Comparison of ENCODE assay signal across 22 mouse cellular contexts in the genomic region with DNA sequence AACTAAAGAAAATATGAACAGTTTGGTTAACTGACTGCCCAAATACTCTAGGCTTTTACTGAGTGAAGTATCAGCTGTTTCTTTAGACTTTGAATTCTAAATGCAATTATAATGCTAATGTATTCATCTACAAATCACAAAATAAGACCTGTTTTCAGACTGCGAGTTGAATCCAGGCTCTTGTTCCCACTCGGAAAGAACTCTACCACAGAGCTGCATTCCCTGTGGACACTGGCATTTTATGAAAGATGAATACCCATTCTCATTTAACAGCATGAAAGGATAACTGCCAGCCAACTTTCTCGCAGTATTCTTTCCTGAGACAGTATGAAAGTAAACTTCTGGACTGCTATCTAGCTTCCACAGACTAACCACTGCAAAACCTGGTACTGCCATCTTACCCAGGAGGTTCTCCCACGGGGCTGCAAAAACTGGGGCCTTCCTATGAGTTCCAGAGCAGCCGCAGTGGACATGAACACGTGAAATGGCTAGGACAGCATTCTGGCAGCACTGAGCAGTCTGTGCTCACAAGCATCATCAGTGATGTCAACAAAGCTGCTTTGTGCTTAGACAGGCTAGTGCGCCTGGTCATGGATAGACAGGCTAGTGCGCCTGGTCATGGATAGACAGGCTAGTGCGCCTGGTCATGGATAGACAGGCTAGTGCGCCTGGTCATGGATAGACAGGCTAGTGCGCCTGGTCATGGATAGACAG.
DNase-seq lines count a peak whose midpoint lies in the region; ATAC-seq and TF ChIP-seq lines count a peak whose summit lies in the region.
"Had no signal": no experiment of that assay in that cellular context is flagged by ENCODE, and none has a peak within 500 bp of the region (broad histone marks: within the 10 kb centered on the region; RNA-seq: fewer than 3 reads in every experiment).

No protein-coding gene starts in this region.

- ATAC-seq in forebrain, embryonic 12.5 days (ENCODE audit: low FRiP score) = no peak
- no peak for ATAC-seq in forebrain, embryonic 11.5 days (replicated peaks; ENCODE audit: low FRiP score)
- 0 out of 2 replicates have a peak, but pooled peaks have one; percentile 37 for ATAC-seq in hindbrain, embryonic 16.5 days
- ATAC-seq: lung, postnatal 0 days; Patski had no signal

- no peak for TF ChIP-seq POLR2A in cortical plate, adult 2 months (IDR thresholded peaks at IDR 0.05; ENCODE audit: extremely low read depth, insufficient read depth, low read length)
- TF ChIP-seq POLR2A in thymus, adult 2 months (IDR thresholded peaks at IDR 0.05; ENCODE audit: control insufficient read depth, extremely low read depth, insufficient read depth, low read length, poor library complexity) = no peak
- TF ChIP-seq POLR2A in lung, adult 2 months (IDR thresholded peaks at IDR 0.05; ENCODE audit: borderline replicate concordance, extremely low read depth, low read depth, low read length) = no peak

- no peak overlapping the region for H3K4me3 ChIP-seq in forebrain, embryonic 12.5 days (replicated peaks)
- no peak overlapping the region for H3K4me3 ChIP-seq in forebrain, embryonic 11.5 days (ENCODE audit: low read depth, low read length)
- H3K4me3 ChIP-seq in left cerebral cortex, adult 2 months = no peak overlapping the region
- H3K4me3 ChIP-seq in cortical plate, adult 2 months (ENCODE audit: insufficient read depth, low read length) = no peak overlapping the region
- H3K4me3 ChIP-seq in hindbrain, embryonic 16.5 days (ENCODE audit: low read length) = no peak overlapping the region
- no peak overlapping the region for H3K4me3 ChIP-seq in thymus, adult 2 months (ENCODE audit: control insufficient read depth, insufficient read depth, low read length)
- H3K4me3 ChIP-seq in lung, adult 2 months (replicated peaks; ENCODE audit: extremely low read depth, low read depth, low read length) = no peak overlapping the region
- H3K4me3 ChIP-seq: embryonic facial prominence, embryonic 15.5 days; gastrocnemius, adult 2 months; heart, embryonic 13.5 days; limb, embryonic 15.5 days; liver, embryonic 15.5 days; stomach, embryonic 15.5 days had no signal

- peak overlapping the region; percentile 56; the same call in 1 of the 2 replicates for H3K27ac ChIP-seq in forebrain, embryonic 12.5 days
- H3K27ac ChIP-seq in forebrain, embryonic 11.5 days (ENCODE audit: low read depth, low read length) = no peak overlapping the region
- peak overlapping the region; percentile 28; the same call in 1 of the 2 replicates for H3K27ac ChIP-seq in left cerebral cortex, adult 2 months
- peak overlapping the region; percentile 95 for H3K27ac ChIP-seq in cortical plate, adult 2 months (ENCODE audit: insufficient read depth, low read length)
- 0 out of 2 replicates have a peak overlapping the region, but pooled peaks have one; percentile 23 for H3K27ac ChIP-seq in hindbrain, embryonic 16.5 days (ENCODE audit: low read depth, low read length)
- no peak overlapping the region for H3K27ac ChIP-seq in thymus, adult 2 months (ENCODE audit: control insufficient read depth, insufficient read depth, low read length)
- H3K27ac ChIP-seq: embryonic facial prominence, embryonic 15.5 days; gastrocnemius, adult 2 months; heart, embryonic 13.5 days; limb, embryonic 15.5 days; liver, embryonic 15.5 days; stomach, embryonic 15.5 days had no signal

- H3K9me3 ChIP-seq in forebrain, embryonic 12.5 days = no peaks in the 10 kb centered on the region
- no peaks in the 10 kb centered on the region for H3K9me3 ChIP-seq in forebrain, embryonic 11.5 days (ENCODE audit: control insufficient read depth, low read length)
- no peaks in the 10 kb centered on the region for H3K9me3 ChIP-seq in hindbrain, embryonic 16.5 days (ENCODE audit: control insufficient read depth, low read length)
- H3K9me3 ChIP-seq: embryonic facial prominence, embryonic 15.5 days; heart, embryonic 13.5 days; limb, embryonic 15.5 days; liver, embryonic 15.5 days; stomach, embryonic 15.5 days had no signal

- no peak overlapping the region for H3K9ac ChIP-seq in forebrain, embryonic 12.5 days
- H3K9ac ChIP-seq in forebrain, embryonic 11.5 days (ENCODE audit: low read length) = no peak overlapping the region
- no peak overlapping the region for H3K9ac ChIP-seq in hindbrain, embryonic 16.5 days (ENCODE audit: low read depth, low read length)
- H3K9ac ChIP-seq: embryonic facial prominence, embryonic 15.5 days; heart, embryonic 13.5 days; limb, embryonic 15.5 days; liver, embryonic 15.5 days; stomach, embryonic 15.5 days had no signal

- no peaks in the 10 kb centered on the region for H3K27me3 ChIP-seq in forebrain, embryonic 12.5 days
- H3K27me3 ChIP-seq in forebrain, embryonic 11.5 days (ENCODE audit: control insufficient read depth, insufficient read depth, low read length) = no peaks in the 10 kb centered on the region
- no peaks in the 10 kb centered on the region for H3K27me3 ChIP-seq in hindbrain, embryonic 16.5 days (replicated peaks; ENCODE audit: control insufficient read depth, insufficient read depth, low read length)
- H3K27me3 ChIP-seq in thymus, adult 2 months (ENCODE audit: control insufficient read depth, insufficient read depth, low read length) = no peaks in the 10 kb centered on the region
- H3K27me3 ChIP-seq: embryonic facial prominence, embryonic 15.5 days; heart, embryonic 13.5 days; limb, embryonic 15.5 days; liver, embryonic 15.5 days; Patski; stomach, embryonic 15.5 days had no signal

- WGBS in forebrain, embryonic 12.5 days = 75% methylated on average over 11 of the region's 11 CpGs
- WGBS in forebrain, embryonic 11.5 days = 82% methylated on average over 8 of the region's 11 CpGs
- 70% methylated on average over 9 of the region's 11 CpGs for WGBS in hindbrain, embryonic 16.5 days
- WGBS in thymus, adult 2 months = 97% methylated on average over 11 of the region's 11 CpGs
- WGBS in lung, adult 2 months = 87% methylated on average over 11 of the region's 11 CpGs

- no peak for TF ChIP-seq CTCF in left cerebral cortex, adult 2 months (IDR thresholded peaks at IDR 0.05)
- TF ChIP-seq CTCF in cortical plate, adult 2 months (IDR thresholded peaks at IDR 0.05; ENCODE audit: extremely low read depth, insufficient read depth, low read length) = no peak
- TF ChIP-seq CTCF in thymus, adult 2 months (IDR thresholded peaks at IDR 0.05; ENCODE audit: borderline replicate concordance, control insufficient read depth, extremely low read depth, insufficient read depth, low read length, poor library complexity) = no peak
- no peak for TF ChIP-seq CTCF in lung, adult 2 months (IDR thresholded peaks at IDR 0.05; ENCODE audit: insufficient read depth, low read length)

- no peak overlapping the region for H3K4me2 ChIP-seq in forebrain, embryonic 12.5 days
- no peak overlapping the region for H3K4me2 ChIP-seq in forebrain, embryonic 11.5 days (ENCODE audit: low read depth, low read length, severe bottlenecking)
- no peak overlapping the region for H3K4me2 ChIP-seq in hindbrain, embryonic 16.5 days (ENCODE audit: low read length)
- H3K4me2 ChIP-seq: embryonic facial prominence, embryonic 15.5 days; heart, embryonic 13.5 days; limb, embryonic 15.5 days; liver, embryonic 15.5 days; stomach, embryonic 15.5 days had no signal

- DNase-seq in forebrain, embryonic 11.5 days (ENCODE audit: low spot score) = no peak
- no peak for DNase-seq in left cerebral cortex, adult 2 months (ENCODE audit: extremely low spot score in 1 of 2, low spot score in 2 of 2)
- no peak for DNase-seq in left cerebral cortex, adult 18-20 months (ENCODE audit: low spot score in 2 of 2)
- DNase-seq in thymus, adult 2 months = no peak
- DNase-seq in lung, adult 2 months = no peak
- DNase-seq: adrenal gland, adult 8-10 months; cerebellum, adult 11 months; cerebellum, postnatal 14 days; gastrocnemius, adult 2 months; kidney, adult 9 months; kidney, postnatal 25 days; thymus, postnatal 36 days had no signal

- peaks cover 5% of the 10 kb centered on the region for H3K4me1 ChIP-seq in forebrain, embryonic 12.5 days
- H3K4me1 ChIP-seq in forebrain, embryonic 11.5 days (replicated peaks; ENCODE audit: control insufficient read depth, insufficient read depth, low read length) = no peaks in the 10 kb centered on the region
- H3K4me1 ChIP-seq in cortical plate, adult 2 months (ENCODE audit: control insufficient read depth, insufficient read depth, low read length) = peaks cover 4% of the 10 kb centered on the region
- H3K4me1 ChIP-seq in hindbrain, embryonic 16.5 days (ENCODE audit: control insufficient read depth, insufficient read depth, low read depth, low read length) = peaks cover 3% of the 10 kb centered on the region
- H3K4me1 ChIP-seq in thymus, adult 2 months (replicated peaks; ENCODE audit: control insufficient read depth, insufficient read depth, low read length) = no peaks in the 10 kb centered on the region
- no peaks in the 10 kb centered on the region for H3K4me1 ChIP-seq in lung, adult 2 months (ENCODE audit: control insufficient read depth, insufficient read depth, low read length)
- H3K4me1 ChIP-seq: embryonic facial prominence, embryonic 15.5 days; heart, embryonic 13.5 days; limb, embryonic 15.5 days; liver, embryonic 15.5 days; stomach, embryonic 15.5 days had no signal

- 0 out of 2 replicates have a peak, but pooled peaks cover 10% of the 10 kb centered on the region for H3K36me3 ChIP-seq in forebrain, embryonic 12.5 days (replicated peaks)
- H3K36me3 ChIP-seq in forebrain, embryonic 11.5 days (ENCODE audit: control insufficient read depth, insufficient read depth, low read length) = no peaks in the 10 kb centered on the region
- peaks cover 9% of the 10 kb centered on the region; the same call in 1 of the 2 replicates for H3K36me3 ChIP-seq in hindbrain, embryonic 16.5 days (ENCODE audit: control insufficient read depth, insufficient read depth, low read length)
- H3K36me3 ChIP-seq in thymus, adult 2 months (ENCODE audit: control insufficient read depth, insufficient read depth, low read length) = no peaks in the 10 kb centered on the region
- H3K36me3 ChIP-seq: stomach, embryonic 15.5 days had no signal

- intact Hi-C loops in left cerebral cortex, adult 2 months (cut with DNase I) = no loop called here

Comparison
In these comparisons a context has a peak if more than half of its experiments do, and no peak if none do; other contexts are left out.
1. H3K27ac ChIP-seq: peak in forebrain, embryonic 12.5 days (single experiment), left cerebral cortex, adult 2 months (single experiment), cortical plate, adult 2 months (single experiment) and hindbrain, embryonic 16.5 days (single experiment); none in forebrain, embryonic 11.5 days (single experiment) and thymus, adult 2 months (single experiment).